Mouse (Mus musculus): ENCODE data around the gene S100a4. TPM values are rescaled to one million over a fixed set of nuclear protein-coding genes. Genes with fewer than 3 reads are reported as not detected.

S100a4 gene
- polyA plus RNA-seq, 1 experiment from 2014 or later: 1.2 TPM

DNA sequence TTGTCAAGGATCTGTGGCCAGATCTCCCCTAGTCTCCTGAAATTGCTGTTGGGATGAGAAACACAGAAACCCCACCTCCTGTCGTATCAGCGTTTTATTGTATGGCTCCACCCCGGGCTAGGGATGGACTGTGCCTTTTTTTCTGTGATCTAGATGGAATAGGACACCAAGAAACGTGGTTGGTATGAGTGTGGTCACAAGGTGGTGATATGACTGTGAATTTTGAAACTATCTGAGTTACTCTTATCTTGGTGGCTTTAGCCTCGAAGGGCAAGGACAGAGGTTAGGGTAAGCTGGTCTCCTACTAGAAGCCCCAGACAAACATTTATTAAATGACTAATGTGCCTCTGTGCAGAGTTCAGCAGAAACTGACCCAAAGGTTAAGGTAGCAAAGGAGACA lies 8.0 kb upstream of the S100a4 start:
- H3K27ac ChIP-seq: no peak overlapping the region
- H3K9ac ChIP-seq: no peak overlapping the region
- H3K27me3 ChIP-seq (ENCODE audit: control insufficient read depth, insufficient read depth, low read length): no peaks in the 10 kb centered on the region
- no peak for ATAC-seq (ENCODE audit: low FRiP score)
- no peak overlapping the region for H3K4me3 ChIP-seq (replicated peaks; ENCODE audit: low read length)
- 75% methylated on average over 5 of the region's 5 CpGs for WGBS
- no peaks in the 10 kb centered on the region for H3K36me3 ChIP-seq (replicated peaks; ENCODE audit: control insufficient read depth, insufficient read depth)
- no peaks in the 10 kb centered on the region for H3K4me1 ChIP-seq (replicated peaks; ENCODE audit: control insufficient read depth, insufficient read depth, low read length)
- no peak overlapping the region for H3K4me2 ChIP-seq (replicated peaks)
- DNase-seq (ENCODE audit: low spot score): no peak
- no peaks in the 10 kb centered on the region for H3K9me3 ChIP-seq (ENCODE audit: control insufficient read depth, low read length)

DNA sequence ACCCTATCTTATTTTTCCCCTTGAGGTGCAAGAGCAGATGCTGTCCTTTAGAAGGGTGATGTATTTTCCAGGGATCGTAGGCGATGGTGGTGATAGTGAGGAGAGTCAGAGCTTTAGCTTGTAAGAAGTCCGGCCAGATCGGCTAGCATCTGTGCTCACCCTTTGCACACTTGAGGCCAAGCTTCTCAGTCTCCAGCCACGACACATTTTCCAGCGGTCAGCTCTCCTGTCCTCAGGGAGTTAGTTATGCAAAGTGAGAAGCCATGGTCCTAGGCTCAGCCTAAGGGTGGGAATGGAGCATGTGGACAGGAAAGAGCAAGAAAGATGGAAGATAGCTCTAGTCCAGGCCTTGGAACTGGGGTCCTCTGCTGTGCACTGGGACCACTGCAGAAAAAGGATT lies 6.8 kb upstream of the S100a4 start:
- WGBS: 89% methylated on average over 6 of the region's 6 CpGs
- Histone ChIP-seq H3K9ac (no peak overlapping the region), H3K27ac (no peak overlapping the region), H3K4me2 (replicated peaks) (no peak overlapping the region), H3K27me3 (ENCODE audit: control insufficient read depth, insufficient read depth, low read length) (no peaks in the 10 kb centered on the region), H3K36me3 (replicated peaks; ENCODE audit: control insufficient read depth, insufficient read depth) (no peaks in the 10 kb centered on the region), H3K4me3 (replicated peaks; ENCODE audit: low read length) (no peak overlapping the region), H3K9me3 (ENCODE audit: control insufficient read depth, low read length) (no peaks in the 10 kb centered on the region), H3K4me1 (replicated peaks; ENCODE audit: control insufficient read depth, insufficient read depth, low read length) (no peaks in the 10 kb centered on the region)
- DNase-seq (ENCODE audit: low spot score) (no peak), ATAC-seq (ENCODE audit: low FRiP score) (no peak)

DNA sequence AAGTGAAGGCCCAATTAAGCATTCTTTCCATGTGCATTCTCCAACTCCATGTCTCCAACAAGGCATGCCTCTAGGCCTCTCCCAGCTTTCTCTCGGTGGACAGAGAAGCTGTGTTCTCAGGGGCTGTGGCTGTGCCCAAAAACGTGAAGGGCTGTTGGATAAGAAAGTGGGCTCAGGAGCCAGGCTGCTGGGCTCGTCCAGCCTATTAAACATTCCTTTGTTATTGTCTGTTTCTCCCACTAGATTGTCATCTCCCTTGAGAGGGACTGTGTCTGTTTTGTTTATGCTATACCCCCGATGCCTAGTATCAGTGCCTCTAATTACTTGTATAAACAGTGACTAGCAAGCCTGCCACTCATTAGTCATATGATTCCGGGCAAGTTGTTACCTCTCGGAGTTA lies 5.8 kb upstream of the S100a4 start:
- no peak overlapping the region for H3K27ac ChIP-seq
- 63% methylated on average over 6 of the region's 6 CpGs for WGBS
- no peak overlapping the region for H3K4me2 ChIP-seq (replicated peaks)
- DNase-seq (ENCODE audit: low spot score) (no peak), ATAC-seq (ENCODE audit: low FRiP score) (no peak)
- H3K27me3 ChIP-seq (ENCODE audit: control insufficient read depth, insufficient read depth, low read length): no peaks in the 10 kb centered on the region
- H3K4me1 ChIP-seq (replicated peaks; ENCODE audit: control insufficient read depth, insufficient read depth, low read length): no peaks in the 10 kb centered on the region
- no peak overlapping the region for H3K4me3 ChIP-seq (replicated peaks; ENCODE audit: low read length)
- no peaks in the 10 kb centered on the region for H3K36me3 ChIP-seq (replicated peaks; ENCODE audit: control insufficient read depth, insufficient read depth)
- H3K9me3 ChIP-seq (ENCODE audit: control insufficient read depth, low read length): no peaks in the 10 kb centered on the region
- no peak overlapping the region for H3K9ac ChIP-seq

DNA sequence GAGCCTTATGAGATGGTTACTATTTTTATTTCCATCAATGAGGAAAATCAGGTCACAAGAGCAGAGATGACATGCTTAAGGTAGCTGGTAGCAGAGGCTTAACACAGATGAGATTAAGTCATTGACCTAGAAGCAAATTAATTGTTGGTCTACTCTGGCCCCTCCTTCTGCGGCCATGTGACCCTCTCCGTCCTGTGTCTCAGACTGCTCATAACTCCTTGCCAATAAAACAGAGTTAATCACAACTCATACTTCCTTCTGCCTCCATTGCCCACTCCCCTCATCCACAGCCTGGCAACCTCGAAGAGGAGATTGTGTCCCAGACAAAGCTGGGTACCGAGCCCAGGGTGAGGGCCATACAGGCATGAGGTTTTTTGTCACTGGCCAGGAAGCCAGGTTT lies 5.4 kb upstream of the S100a4 start:
- H3K36me3 ChIP-seq (replicated peaks; ENCODE audit: control insufficient read depth, insufficient read depth): no peaks in the 10 kb centered on the region
- no peaks in the 10 kb centered on the region for H3K4me1 ChIP-seq (replicated peaks; ENCODE audit: control insufficient read depth, insufficient read depth, low read length)
- no peak overlapping the region for H3K27ac ChIP-seq
- no peak overlapping the region for H3K4me2 ChIP-seq (replicated peaks)
- H3K9me3 ChIP-seq (ENCODE audit: control insufficient read depth, low read length): no peaks in the 10 kb centered on the region
- H3K4me3 ChIP-seq (replicated peaks; ENCODE audit: low read length): no peak overlapping the region
- no peaks in the 10 kb centered on the region for H3K27me3 ChIP-seq (ENCODE audit: control insufficient read depth, insufficient read depth, low read length)
- ATAC-seq (ENCODE audit: low FRiP score): no peak
- WGBS: 88% methylated on average over 4 of the region's 4 CpGs
- H3K9ac ChIP-seq: no peak overlapping the region
- no peak for DNase-seq (ENCODE audit: low spot score)

DNA sequence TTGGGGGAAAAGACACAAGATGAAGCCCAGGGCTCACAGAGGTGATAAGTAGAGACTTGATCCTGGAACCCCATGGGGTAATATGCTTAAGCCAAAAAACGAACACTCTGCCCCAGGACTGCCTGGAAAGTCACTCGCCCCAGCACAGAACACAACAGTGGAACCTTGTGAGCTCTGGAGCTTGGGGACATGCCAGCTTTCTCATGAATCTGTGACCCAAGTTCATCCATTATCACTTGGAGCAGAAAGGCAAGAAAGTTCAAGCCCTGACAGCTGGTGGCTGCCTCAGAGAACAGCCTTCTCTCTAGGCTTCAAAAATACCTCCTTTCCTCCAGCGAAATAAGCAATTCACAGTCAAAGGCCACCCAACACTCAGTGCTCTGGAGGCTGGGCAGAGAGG lies 4.2 kb upstream of the S100a4 start:
- 72% methylated on average over 3 of the region's 3 CpGs for WGBS
- Histone ChIP-seq H3K36me3 (replicated peaks; ENCODE audit: control insufficient read depth, insufficient read depth) (no peaks in the 10 kb centered on the region), H3K9me3 (ENCODE audit: control insufficient read depth, low read length) (no peaks in the 10 kb centered on the region)

DNA sequence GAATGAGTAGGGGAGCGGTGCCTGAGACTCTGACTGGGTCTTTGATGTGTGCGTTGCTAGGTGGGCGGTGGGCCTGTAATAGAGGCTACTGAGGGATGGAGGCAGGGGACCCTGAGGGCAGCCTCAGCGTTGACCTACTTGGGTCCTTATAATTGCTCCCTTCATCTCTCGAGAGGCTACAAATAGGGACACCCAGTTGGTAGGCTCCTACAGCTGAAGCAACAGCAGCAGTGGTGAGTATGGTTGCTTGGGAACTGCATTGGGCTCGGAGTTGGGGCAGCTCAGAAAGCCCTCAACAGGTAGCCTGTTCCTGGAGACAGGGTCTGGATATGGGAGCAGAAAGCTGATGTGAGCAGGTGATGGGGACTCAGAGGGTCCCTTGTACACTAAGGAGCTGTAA lies 3.5 kb upstream of the S100a4 start:
- Histone ChIP-seq H3K4me3 (replicated peaks; ENCODE audit: low read length) (no peak overlapping the region), H3K9ac (no peak overlapping the region), H3K27ac (no peak overlapping the region), H3K36me3 (replicated peaks; ENCODE audit: control insufficient read depth, insufficient read depth) (no peaks in the 10 kb centered on the region), H3K27me3 (ENCODE audit: control insufficient read depth, insufficient read depth, low read length) (no peaks in the 10 kb centered on the region), H3K4me2 (replicated peaks) (no peak overlapping the region), H3K9me3 (ENCODE audit: control insufficient read depth, low read length) (no peaks in the 10 kb centered on the region), H3K4me1 (replicated peaks; ENCODE audit: control insufficient read depth, insufficient read depth, low read length) (0 out of 2 replicates have a peak, but pooled peaks cover 5% of the 10 kb centered on the region)
- 85% methylated on average over 6 of the region's 6 CpGs for WGBS
- ATAC-seq (ENCODE audit: low FRiP score): no peak
- DNase-seq (ENCODE audit: low spot score): no peak

More for the DNA sequence above, 4.2 kb upstream of the S100a4 start:
- Histone ChIP-seq H3K4me1 (replicated peaks; ENCODE audit: control insufficient read depth, insufficient read depth, low read length) (0 out of 2 replicates have a peak, but pooled peaks cover 3% of the 10 kb centered on the region), H3K4me2 (replicated peaks) (no peak overlapping the region), H3K27ac (no peak overlapping the region), H3K27me3 (ENCODE audit: control insufficient read depth, insufficient read depth, low read length) (no peaks in the 10 kb centered on the region), H3K4me3 (replicated peaks; ENCODE audit: low read length) (no peak overlapping the region), H3K9ac (no peak overlapping the region)
- no peak for ATAC-seq (ENCODE audit: low FRiP score)
- no peak for DNase-seq (ENCODE audit: low spot score)

DNA sequence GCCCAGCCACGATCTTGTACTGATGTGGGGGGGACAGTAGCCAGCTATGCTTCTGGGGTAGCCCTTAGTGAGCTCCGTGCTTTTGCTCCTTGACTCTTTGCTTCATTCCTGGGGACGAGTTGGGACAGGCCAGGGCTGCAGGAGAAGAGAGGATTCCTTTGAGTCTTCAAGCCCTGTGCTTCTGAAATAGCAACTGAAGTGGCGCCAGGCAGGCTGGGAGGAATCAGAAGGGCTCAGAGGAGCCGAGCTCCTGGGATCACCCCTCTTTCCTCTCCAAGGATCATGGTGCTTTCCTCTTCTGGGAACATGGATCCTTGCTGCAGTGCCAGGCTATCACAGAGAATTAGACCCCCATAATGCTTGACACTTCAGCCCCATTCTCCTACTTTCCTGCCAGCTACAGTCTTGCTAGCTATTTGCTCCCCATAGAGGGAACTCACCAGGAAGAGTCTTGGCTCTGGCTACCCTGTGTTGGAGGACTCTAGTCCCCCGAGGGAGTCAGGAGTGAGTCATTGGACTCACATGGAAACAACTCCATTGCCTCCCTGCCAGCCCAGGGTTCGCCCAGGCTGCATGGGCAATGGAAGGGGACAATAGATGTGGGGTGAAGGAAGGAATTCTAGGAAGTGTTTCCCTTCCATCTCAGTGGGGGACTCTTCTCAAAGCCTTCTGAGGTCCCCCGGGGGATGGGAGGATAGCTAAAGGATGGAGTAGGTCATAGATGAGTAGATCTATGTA lies 2.9 kb upstream of the S100a4 start:
- DNase-seq (ENCODE audit: low spot score): no peak
- ATAC-seq (ENCODE audit: low FRiP score): no peak
- H3K4me1 ChIP-seq (replicated peaks; ENCODE audit: control insufficient read depth, insufficient read depth, low read length): 0 out of 2 replicates have a peak, but pooled peaks cover 5% of the 10 kb centered on the region
- no peak overlapping the region for H3K27ac ChIP-seq
- no peaks in the 10 kb centered on the region for H3K9me3 ChIP-seq (ENCODE audit: control insufficient read depth, low read length)
- H3K27me3 ChIP-seq (ENCODE audit: control insufficient read depth, insufficient read depth, low read length): no peaks in the 10 kb centered on the region
- no peaks in the 10 kb centered on the region for H3K36me3 ChIP-seq (replicated peaks; ENCODE audit: control insufficient read depth, insufficient read depth)
- WGBS: 85% methylated on average over 8 of the region's 8 CpGs
- H3K4me2 ChIP-seq (replicated peaks): no peak overlapping the region
- H3K9ac ChIP-seq: no peak overlapping the region
- H3K4me3 ChIP-seq (replicated peaks; ENCODE audit: low read length): no peak overlapping the region

DNA sequence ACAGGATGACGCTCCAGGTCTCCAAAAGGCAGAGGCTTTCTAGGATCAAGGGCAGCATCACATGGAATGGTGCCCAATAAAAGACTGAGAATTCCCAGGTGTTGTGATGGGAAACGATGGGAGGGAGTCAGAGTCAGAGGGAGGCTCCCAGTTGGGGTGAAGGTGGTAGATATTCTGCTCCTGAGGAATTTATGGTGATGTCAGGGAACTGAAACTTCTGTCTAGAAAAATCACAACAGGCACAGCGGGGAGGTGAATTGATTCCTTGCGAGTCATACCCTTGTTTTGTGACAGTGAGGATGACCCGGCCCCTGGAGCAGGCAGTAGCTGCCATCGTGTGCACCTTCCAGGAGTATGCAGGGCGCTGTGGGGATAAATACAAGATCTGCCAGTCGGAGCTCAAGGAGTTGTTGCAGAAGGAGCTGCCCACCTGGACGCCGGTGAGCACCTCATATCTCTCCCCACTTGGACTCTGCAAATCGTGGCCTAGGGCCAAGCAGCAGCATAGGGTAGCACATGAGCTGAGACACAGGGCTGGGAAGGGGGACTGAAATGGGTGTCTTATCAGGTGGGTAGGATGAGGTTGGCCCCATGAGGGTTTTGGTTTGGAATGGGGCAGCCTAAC lies 2.0 kb upstream of the S100a4 start, which contains the start of gene Gm42674:
Gene Gm42674, plus strand, starts transcription at position 419 of the 625 bp plus-strand sequence.
- 85% methylated on average over 11 of the region's 11 CpGs for WGBS
- H3K27me3 ChIP-seq (ENCODE audit: control insufficient read depth, insufficient read depth, low read length): no peaks in the 10 kb centered on the region
- H3K4me1 ChIP-seq (replicated peaks; ENCODE audit: control insufficient read depth, insufficient read depth, low read length): 0 out of 2 replicates have a peak, but pooled peaks cover 5% of the 10 kb centered on the region
- no peak for DNase-seq (ENCODE audit: low spot score)
- H3K27ac ChIP-seq: no peak within 1 kb of the TSS
- no peak for ATAC-seq (ENCODE audit: low FRiP score)
- no peaks in the 10 kb centered on the region for H3K9me3 ChIP-seq (ENCODE audit: control insufficient read depth, low read length)
- H3K9ac ChIP-seq: no peak within 1 kb of the TSS
- H3K4me3 ChIP-seq (replicated peaks; ENCODE audit: low read length): no peak within 1 kb of the TSS
- no peak within 1 kb of the TSS for H3K4me2 ChIP-seq (replicated peaks)
- no peaks in the 10 kb centered on the region for H3K36me3 ChIP-seq (replicated peaks; ENCODE audit: control insufficient read depth, insufficient read depth)

DNA sequence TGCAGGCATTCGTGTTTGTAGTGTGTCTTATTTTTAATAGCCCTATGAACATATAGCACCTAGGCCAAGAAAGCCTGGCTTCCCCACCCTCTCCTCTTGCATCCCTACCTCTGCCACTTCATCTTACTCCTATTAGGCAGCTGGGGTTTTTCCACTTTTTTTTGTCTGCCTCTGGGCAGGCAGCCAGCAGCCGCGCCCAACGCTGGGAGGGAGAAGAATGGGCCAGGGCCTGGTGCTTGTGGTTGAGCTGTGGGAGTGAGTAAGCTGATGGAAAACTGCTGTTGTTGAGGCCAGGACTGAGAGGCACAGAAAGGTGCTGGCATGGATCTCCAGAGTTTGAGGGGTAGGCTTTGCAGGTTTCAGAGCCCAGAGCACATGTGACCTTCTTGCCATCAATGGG lies 845 bp downstream of the S100a4 start:
- WGBS: 48% methylated on average over 4 of the region's 4 CpGs
- Histone ChIP-seq H3K4me1 (replicated peaks; ENCODE audit: control insufficient read depth, insufficient read depth, low read length) (0 out of 2 replicates have a peak, but pooled peaks cover 5% of the 10 kb centered on the region), H3K9ac (no peak overlapping the region), H3K4me2 (replicated peaks) (no peak overlapping the region), H3K4me3 (replicated peaks; ENCODE audit: low read length) (no peak overlapping the region), H3K9me3 (ENCODE audit: control insufficient read depth, low read length) (no peaks in the 10 kb centered on the region), H3K27ac (no peak overlapping the region), H3K27me3 (ENCODE audit: control insufficient read depth, insufficient read depth, low read length) (no peaks in the 10 kb centered on the region), H3K36me3 (replicated peaks; ENCODE audit: control insufficient read depth, insufficient read depth) (no peaks in the 10 kb centered on the region)
- ATAC-seq (ENCODE audit: low FRiP score) (peak; percentile 53; the same call in 1 of the 2 replicates), DNase-seq (ENCODE audit: low spot score) (peak; percentile 66)

Data from hindbrain, embryonic 14.5 days (tissue).